Mouse (Mus musculus) heart, postnatal 0 days (tissue): ENCODE results near the gene BC052040.

Source experiments
- CTCF ChIP-seq: IDR thresholded peaks from 2 replicates; pipeline ENCODE4 v1.5.1; 2016; ENCODE audit warnings: antibody characterized with exemption, control low read depth, low read depth
- EP300 ChIP-seq: IDR thresholded peaks from 2 replicates; pipeline ENCODE4 v1.6.1; 2016; ENCODE audit warnings: antibody characterized with exemption, low read depth

GRCm38 (mm10) chr2:115571996-115572395, 9.5 kb upstream of the BC052040 start:
- no peak for TF ChIP-seq CTCF
- TF ChIP-seq EP300, result no peak
